Mouse (Mus musculus) megakaryocyte-erythroid progenitor cell, adult 5-6 weeks (primary cell): ENCODE data around the gene Arl14. TPM values are rescaled to one million over a fixed set of nuclear protein-coding genes. Genes with fewer than 3 reads are reported as not detected.
A peak's percentile ranks its signal among the peaks of the same experiment; 100 is the strongest.
"Not testable (repeated sequence)": the region's sequence is repeated elsewhere in the genome, so short reads cannot be mapped to it uniquely, and the experiment has no call there.

Experiments
- ATAC-seq: replicated peaks from 2 replicates; pipeline ENCODE4 v1.8.0; 2016; ENCODE audit warnings: mild to moderate bottlenecking, inconsistent platforms; ENCODE audit not compliant: severe bottlenecking, poor library complexity, low FRiP score, low TSS enrichment
- total RNA-seq, 2 experiments: library from RNA; stranded (forward) in 1 of 2; stranded (reverse) in 1 of 2; fragments of 200-1000, 215-1000 nt in 1 of 2; fragments of >200 nt in 1 of 2; fragmentation: Nextera tagmentation in 1 of 2; gene quantifications; 2 replicates each; pipeline ENCODE4 v1.2.3; 2014 to 2017

Arl14 gene
- total RNA-seq, 2 experiments from 2014 or later = not detected

DNA sequence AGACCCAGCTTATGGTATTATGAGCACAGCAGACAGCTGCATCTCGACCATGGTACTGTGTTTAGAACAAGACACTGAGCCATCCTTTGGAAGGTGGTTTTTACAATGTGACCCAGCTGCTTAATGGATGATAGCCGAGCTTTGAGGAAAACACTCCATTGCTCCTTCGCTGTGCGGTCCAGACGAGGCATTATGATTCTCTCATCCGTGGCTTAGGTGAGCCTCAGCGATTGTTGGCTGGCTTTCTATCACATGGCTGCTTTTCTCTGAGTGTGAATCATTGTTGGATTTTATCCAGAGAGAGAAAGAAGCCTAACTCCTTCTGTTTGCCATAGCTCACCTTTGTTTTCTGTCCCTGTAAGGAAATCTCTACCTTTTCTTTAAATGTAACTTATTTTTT lies 32.5 kb downstream of the Arl14 start:
- ATAC-seq = no peak

DNA sequence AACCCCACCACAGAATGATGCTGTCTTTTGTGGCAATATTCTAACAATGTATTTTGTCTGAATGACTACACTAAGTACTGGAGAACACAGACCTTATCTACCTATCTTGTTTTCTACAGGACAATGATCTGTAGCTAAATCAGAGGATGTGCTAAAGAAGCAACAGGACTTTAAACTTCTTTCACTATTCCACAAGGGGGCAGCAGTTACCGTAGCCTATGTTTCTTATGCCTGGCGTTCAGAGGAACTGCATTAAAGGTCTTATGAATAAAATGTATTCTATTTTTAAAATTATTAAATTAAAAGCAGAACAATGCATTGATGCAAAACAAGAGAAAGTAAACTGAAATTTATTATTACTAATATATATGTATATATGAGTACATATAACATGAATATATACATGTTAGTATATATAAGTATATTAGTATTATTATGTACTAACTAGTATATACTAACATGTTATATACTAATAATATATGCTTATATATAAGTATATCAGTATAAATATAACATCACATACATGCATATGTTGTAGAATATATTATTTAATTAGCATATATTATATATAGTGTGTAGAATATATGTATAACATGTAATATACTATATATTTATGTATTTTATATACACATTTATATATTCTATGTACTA lies 35.0 kb downstream of the Arl14 start:
- peak; percentile 80 for ATAC-seq

DNA sequence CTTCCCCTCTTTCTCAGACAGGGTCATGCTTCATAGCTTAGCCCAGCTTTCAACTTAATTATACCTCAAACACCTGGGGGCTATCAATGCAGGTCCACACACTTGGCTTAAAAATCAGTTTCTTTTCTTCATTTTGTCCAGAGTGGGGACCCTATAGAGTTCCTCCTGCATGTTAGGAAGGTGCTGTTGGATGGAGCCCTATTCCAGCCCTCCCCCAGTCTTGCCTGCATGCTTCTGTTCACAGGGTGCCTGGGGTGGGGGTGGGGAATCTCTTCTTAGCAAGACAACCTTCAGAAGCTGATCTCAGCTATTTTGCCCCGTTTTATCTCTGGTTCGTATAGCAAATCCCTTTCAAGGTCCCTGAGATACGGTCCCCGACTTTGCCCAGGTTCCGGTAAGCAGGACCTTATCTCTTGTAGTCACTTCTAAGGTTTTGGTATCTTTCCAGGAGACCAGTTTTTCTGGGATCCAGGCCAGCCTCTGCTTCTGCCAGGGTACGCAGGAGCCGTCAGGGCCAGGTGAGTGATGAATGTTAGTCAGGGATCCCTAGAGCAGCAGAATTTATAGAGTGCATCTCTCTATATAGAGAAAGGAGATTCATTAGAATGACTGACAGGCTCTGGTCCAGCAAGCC lies 40.9 kb downstream of the Arl14 start:
- ATAC-seq = peak; percentile 77

DNA sequence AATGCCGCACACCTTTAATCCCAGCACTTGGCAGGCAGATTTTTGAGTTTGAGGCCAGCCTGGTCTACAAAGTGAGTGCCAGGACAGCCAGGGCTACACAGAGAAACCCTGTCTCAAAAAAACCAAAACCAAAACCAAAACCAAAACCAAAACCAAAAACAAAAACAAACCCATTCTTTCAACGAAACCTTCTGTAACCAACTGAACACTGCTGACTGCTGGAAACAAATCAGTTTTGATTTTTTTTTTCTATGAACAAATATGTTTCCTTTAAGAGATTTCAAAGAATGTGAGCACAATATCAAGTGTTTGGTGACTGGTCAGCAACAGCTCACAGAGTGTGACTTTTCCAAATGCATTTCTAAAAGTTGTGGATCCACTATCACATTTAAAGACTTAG lies 42.1 kb downstream of the Arl14 start:
- ATAC-seq = not testable (repeated sequence)

DNA sequence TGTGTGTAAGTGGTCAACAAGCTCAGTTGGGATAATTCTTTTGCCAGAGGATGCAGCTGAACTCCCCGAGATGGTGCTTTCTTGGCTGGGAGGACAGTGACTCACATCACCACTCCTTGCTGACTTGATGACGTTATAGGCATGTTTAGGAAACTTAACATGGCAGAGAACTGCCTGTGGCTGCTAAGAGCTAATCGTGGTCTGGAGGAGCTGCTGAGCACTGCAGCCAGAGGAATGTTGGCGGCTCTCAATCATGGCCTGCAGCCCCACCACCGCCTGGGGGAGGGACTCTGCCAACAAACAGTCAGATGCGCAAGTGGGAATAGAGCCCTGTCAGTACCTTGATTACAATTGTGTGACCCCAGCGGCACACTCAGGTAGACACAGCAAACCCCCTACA lies 49.6 kb downstream of the Arl14 start:
- ATAC-seq = no peak

Other genes with a start within 250 kb of the Arl14 start
- 20.1 and 22.3 TPM in 2 replicates for gene Ift80, start 217.8 kb upstream of the Arl14 start, total RNA-seq (2014; fragmentation: Nextera tagmentation)
- 20.3 and 26.8 TPM in 2 replicates for gene Ift80, start 217.8 kb upstream of the Arl14 start, total RNA-seq (2017)
- gene Smc4, start 217.7 kb upstream of the Arl14 start, total RNA-seq (2014; fragmentation: Nextera tagmentation) = 208 and 219 TPM in 2 replicates
- gene Smc4, start 217.7 kb upstream of the Arl14 start, total RNA-seq (2017) = 621 and 796 TPM in 2 replicates
- 37.8 and 49.7 TPM in 2 replicates for gene Trim59, start 177.7 kb upstream of the Arl14 start, total RNA-seq (2014; fragmentation: Nextera tagmentation)
- 24.1 and 29.0 TPM in 2 replicates for gene Trim59, start 177.7 kb upstream of the Arl14 start, total RNA-seq (2017)
- gene Kpna4, start 95.3 kb upstream of the Arl14 start, total RNA-seq (2014; fragmentation: Nextera tagmentation) = 42.1 and 50.2 TPM in 2 replicates
- gene Kpna4, start 95.3 kb upstream of the Arl14 start, total RNA-seq (2017) = 52.4 and 66.5 TPM in 2 replicates
- gene Ppm1l, start 94.4 kb downstream of the Arl14 start, total RNA-seq (2014; fragmentation: Nextera tagmentation) = 13.9 and 23.2 TPM in 2 replicates
- gene Ppm1l, start 94.4 kb downstream of the Arl14 start, total RNA-seq (2017) = 9.5 and 12.9 TPM in 2 replicates